Mouse (Mus musculus) midbrain, postnatal 0 days (tissue): ENCODE data around the gene Trnt1. TPM values are rescaled to one million over a fixed set of nuclear protein-coding genes. Genes with fewer than 3 reads are reported as not detected.

ENCODE experiments used
- ATAC-seq: fragments of 200-750 bp; cut with Nextera tagmentation; 2 replicates; pipeline ENCODE4 v1.8.0; 2017; ENCODE audit warnings: moderate number of reproducible peaks, mild to moderate bottlenecking, moderate TSS enrichment, moderate library complexity; ENCODE audit not compliant: low FRiP score
- DNase-seq: peaks from one replicate; pipeline ENCODE4 v3.0.0-alpha.2; 2015; ENCODE audit warnings: low spot score
- H3K27ac ChIP-seq: fragments of 300-500 bp; sonication (generic); 2 replicates; pipeline ENCODE4 v1.5.1; 2014; ENCODE audit warnings: low read depth, mild to moderate bottlenecking, low read length, mixed read lengths
- H3K27me3 ChIP-seq: fragments of 300-500 bp; sonication (generic); 2 replicates; pipeline ENCODE4 v1.6.1; 2014; ENCODE audit warnings: low read length, control low read depth, mixed read lengths; ENCODE audit not compliant: insufficient read depth
- H3K36me3 ChIP-seq: fragments of 300-500 bp; sonication (generic); 2 replicates; pipeline ENCODE4 v1.6.1; 2014; ENCODE audit warnings: low read length, control low read depth, mixed read lengths; ENCODE audit not compliant: insufficient read depth
- H3K4me1 ChIP-seq: fragments of 300-500 bp; sonication (generic); 2 replicates; pipeline ENCODE4 v1.6.1; 2014; ENCODE audit warnings: mild to moderate bottlenecking, control low read depth, antibody characterized with exemption, low read length, mixed read lengths; ENCODE audit not compliant: insufficient read depth
- H3K4me2 ChIP-seq: fragments of 300-500 bp; sonication (generic); 2 replicates; pipeline ENCODE4 v1.6.1; 2014; ENCODE audit warnings: low read depth, mild to moderate bottlenecking, low read length, mixed read lengths; ENCODE audit not compliant: poor library complexity, severe bottlenecking
- H3K4me3 ChIP-seq: fragments of 300-500 bp; sonication (generic); 2 replicates; pipeline ENCODE4 v1.5.1; 2014; ENCODE audit warnings: low read depth, mild to moderate bottlenecking, low read length, moderate library complexity
- H3K9ac ChIP-seq: fragments of 300-500 bp; sonication (generic); replicated peaks from 2 replicates; pipeline ENCODE4 v1.6.1; 2014; ENCODE audit warnings: mild to moderate bottlenecking, low read length, moderate library complexity, mixed read lengths; ENCODE audit not compliant: poor library complexity, severe bottlenecking
- H3K9me3 ChIP-seq: fragments of 300-500 bp; sonication (generic); 2 replicates; pipeline ENCODE4 v1.6.1; 2016; ENCODE audit warnings: low read length, control low read depth
- CTCF ChIP-seq: IDR thresholded peaks from 2 replicates; pipeline ENCODE4 v1.5.1; 2016; ENCODE audit warnings: antibody characterized with exemption, mild to moderate bottlenecking
- WGBS: fragments of 180-500 bp; shearing (Covaris S2); extraction: QIAGEN DNeasy Blood & Tissue Kit; methylation state at CpG from one replicate; pipeline ENCODE4 v1.1.7; 2014; 5-methylcytosine and 5-hydroxymethylcytosine counted together
- polyA plus RNA-seq: library from polyadenylated mRNA; unstranded; fragments of >200 nt; fragmentation: Nextera tagmentation; extraction: Ambion mirVana; gene quantifications from 2 replicates; pipeline ENCODE4 v1.2.1, GENCODE M21; 2015
- total RNA-seq: library from RNA; depleted of rRNA; stranded (reverse); fragments of >200 nt; gene quantifications from 2 replicates; pipeline ENCODE4 v1.2.3, GENCODE M21; 2014; rRNA removed

The Trnt1 gene
- total and polyA plus RNA-seq, 2 experiments from 2014 or later = 20.8 to 54.8 TPM

DNA sequence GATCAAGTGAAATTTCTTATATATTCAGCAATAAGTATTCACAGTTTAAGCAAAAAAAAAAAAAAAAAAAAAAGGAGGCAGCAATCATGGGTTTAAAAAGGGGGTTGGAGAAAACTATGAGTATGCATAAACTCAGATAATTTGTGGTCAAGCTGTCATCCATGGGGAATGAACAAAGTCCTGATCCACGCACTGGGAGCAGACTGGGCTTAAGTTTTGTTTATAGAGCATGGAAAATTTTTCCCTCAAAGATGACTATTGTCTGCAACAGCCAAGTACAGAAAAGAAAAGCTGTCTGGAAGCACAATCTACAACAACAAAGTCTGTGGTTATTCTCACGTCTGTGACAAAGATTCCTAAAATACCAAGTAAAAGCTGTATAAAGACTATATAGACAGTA, 40.2 kb downstream of the Trnt1 start:
- DNase-seq = no peak
- no peak for ATAC-seq
- 70% methylated on average over 2 of the region's 2 CpGs for WGBS
- no peaks in the 10 kb centered on the region for H3K9me3 ChIP-seq
- no peak for TF ChIP-seq CTCF
- no peaks in the 10 kb centered on the region for H3K27me3 ChIP-seq
- H3K4me2 ChIP-seq = no peak overlapping the region
- H3K36me3 ChIP-seq = no peaks in the 10 kb centered on the region
- no peak overlapping the region for H3K4me3 ChIP-seq
- no peaks in the 10 kb centered on the region for H3K4me1 ChIP-seq
- no peak overlapping the region for H3K9ac ChIP-seq
- no peak overlapping the region for H3K27ac ChIP-seq

DNA sequence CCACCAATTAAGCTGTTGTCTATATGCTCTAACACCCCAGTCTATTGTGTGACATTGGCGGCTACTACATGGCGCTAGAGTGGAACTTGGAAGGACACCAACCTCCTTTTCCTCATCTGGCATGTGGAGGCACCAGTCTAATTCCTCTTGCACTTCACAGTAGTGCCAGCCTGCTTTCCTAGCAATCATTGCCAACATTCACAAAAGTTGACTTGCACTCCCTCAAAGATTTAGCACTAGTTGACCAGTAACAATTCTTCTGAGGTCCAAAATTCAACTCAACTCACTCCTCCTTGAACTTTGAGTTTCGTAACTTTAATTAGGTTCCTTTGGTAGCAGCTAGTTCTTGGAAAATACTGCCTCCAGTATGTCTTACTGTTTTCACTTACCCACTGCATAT, 41.8 kb downstream of the Trnt1 start:
- H3K9ac ChIP-seq = no peak overlapping the region
- no peaks in the 10 kb centered on the region for H3K36me3 ChIP-seq
- H3K27ac ChIP-seq = no peak overlapping the region
- H3K27me3 ChIP-seq = no peaks in the 10 kb centered on the region
- no peak overlapping the region for H3K4me3 ChIP-seq
- no peak overlapping the region for H3K4me2 ChIP-seq
- no peak for ATAC-seq
- WGBS = 91% methylated on average over 3 of the region's 3 CpGs
- TF ChIP-seq CTCF = no peak
- H3K9me3 ChIP-seq = no peaks in the 10 kb centered on the region
- no peaks in the 10 kb centered on the region for H3K4me1 ChIP-seq
- DNase-seq = no peak

DNA sequence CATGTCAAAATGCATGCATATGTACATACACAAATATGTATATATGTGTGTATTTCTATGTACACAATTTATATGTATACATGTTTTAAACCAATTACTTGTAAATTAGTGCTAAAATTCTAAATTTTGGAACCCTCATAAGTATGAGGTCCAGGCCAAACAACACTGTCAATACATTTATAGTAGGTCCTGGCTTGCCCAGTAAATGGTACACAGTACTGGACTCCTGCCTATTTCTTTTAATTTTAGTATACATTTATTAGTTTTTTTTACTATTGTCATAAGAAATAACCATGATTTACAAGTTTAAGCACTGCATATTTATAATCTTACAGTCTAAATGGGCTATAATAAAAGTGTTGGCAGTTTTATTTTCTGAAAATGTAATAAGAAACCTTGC, 50.3 kb downstream of the Trnt1 start:
- no peak for DNase-seq
- Histone ChIP-seq H3K27ac (no peak overlapping the region), H3K9me3 (no peaks in the 10 kb centered on the region), H3K4me2 (no peak overlapping the region), H3K9ac (no peak overlapping the region), H3K4me1 (no peaks in the 10 kb centered on the region), H3K27me3 (no peaks in the 10 kb centered on the region), H3K4me3 (no peak overlapping the region), H3K36me3 (no peaks in the 10 kb centered on the region)
- ATAC-seq = no peak
- TF ChIP-seq CTCF = no peak

DNA sequence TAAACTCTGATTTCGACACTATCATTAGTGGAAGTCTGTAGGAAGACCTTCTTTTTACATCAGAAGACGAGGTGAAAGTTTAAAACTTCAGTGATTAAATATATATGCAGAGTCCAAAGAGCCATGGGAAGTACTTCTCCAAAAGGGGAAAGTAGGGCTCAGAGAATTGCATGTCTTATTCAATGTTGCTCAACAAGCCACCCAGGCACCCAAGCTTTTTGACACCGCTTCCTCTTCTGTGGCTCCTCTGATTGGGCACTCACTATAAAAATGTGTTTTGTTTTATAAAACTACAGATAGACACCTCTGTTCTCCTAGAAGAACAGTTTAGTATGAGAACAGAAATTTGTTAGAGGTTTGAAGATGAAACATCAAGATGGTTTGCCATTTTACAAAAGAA, 51.0 kb downstream of the Trnt1 start:
- DNase-seq = no peak
- Histone ChIP-seq H3K9me3 (no peaks in the 10 kb centered on the region), H3K4me1 (no peaks in the 10 kb centered on the region), H3K27ac (no peak overlapping the region), H3K36me3 (no peaks in the 10 kb centered on the region), H3K9ac (no peak overlapping the region), H3K4me2 (no peak overlapping the region), H3K4me3 (no peak overlapping the region), H3K27me3 (no peaks in the 10 kb centered on the region)
- ATAC-seq = no peak
- no peak for TF ChIP-seq CTCF
- 78% methylated on average over 3 of the region's 3 CpGs for WGBS

DNA sequence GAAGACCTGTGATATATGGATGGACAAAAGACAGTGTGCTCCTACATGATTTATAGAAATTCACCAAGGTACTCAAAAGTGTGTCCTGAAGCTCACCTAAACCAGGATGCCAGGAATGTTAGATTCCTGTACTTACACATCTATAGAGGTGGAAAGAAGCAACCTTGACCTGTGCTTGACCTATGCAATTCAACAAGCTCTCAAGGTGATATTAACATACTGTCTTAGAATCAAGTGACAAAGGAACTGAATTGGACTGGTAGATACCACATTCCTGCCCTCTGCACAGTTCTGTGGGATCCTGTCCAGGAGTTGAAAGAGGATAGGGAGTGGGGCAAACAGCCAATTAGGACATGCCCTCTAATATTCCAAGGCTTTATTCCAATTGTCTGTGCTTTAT, 51.6 kb downstream of the Trnt1 start:
- no peak overlapping the region for H3K4me2 ChIP-seq
- DNase-seq (no peak), ATAC-seq (no peak)
- H3K9ac ChIP-seq = no peak overlapping the region
- no peaks in the 10 kb centered on the region for H3K27me3 ChIP-seq
- H3K9me3 ChIP-seq = no peaks in the 10 kb centered on the region
- H3K27ac ChIP-seq = no peak overlapping the region
- H3K4me3 ChIP-seq = no peak overlapping the region
- H3K4me1 ChIP-seq = no peaks in the 10 kb centered on the region
- TF ChIP-seq CTCF = no peak
- H3K36me3 ChIP-seq = no peaks in the 10 kb centered on the region

DNA sequence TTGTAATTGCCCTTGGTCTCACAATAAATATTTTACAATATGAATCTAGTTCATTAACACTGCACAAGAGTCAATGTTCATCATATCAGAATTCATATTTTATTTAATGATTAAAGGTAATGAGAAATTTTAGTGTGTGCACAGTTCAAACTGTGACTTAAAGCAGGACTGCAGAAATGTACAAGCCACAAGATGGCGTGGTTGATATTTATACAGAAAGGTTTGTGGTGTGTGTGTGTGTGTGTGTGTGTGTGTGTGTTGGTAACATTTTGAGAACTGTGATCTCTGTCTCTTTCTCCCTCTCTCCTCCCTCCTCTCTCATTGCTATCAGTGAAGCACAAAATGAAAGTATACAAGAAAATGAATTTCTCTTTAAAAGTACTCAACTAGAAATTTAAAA, 53.4 kb downstream of the Trnt1 start:
- no peak for ATAC-seq

More for the DNA sequence above, 53.4 kb downstream of the Trnt1 start:
- DNase-seq = peak; percentile 88
- no peaks in the 10 kb centered on the region for H3K36me3 ChIP-seq
- no peak overlapping the region for H3K9ac ChIP-seq
- H3K27ac ChIP-seq = no peak overlapping the region
- no peaks in the 10 kb centered on the region for H3K9me3 ChIP-seq
- 43% methylated on average over 1 of the region's 1 CpGs for WGBS
- peak; percentile 86 for TF ChIP-seq CTCF
- no peaks in the 10 kb centered on the region for H3K27me3 ChIP-seq
- H3K4me2 ChIP-seq = no peak overlapping the region
- no peaks in the 10 kb centered on the region for H3K4me1 ChIP-seq
- H3K4me3 ChIP-seq = no peak overlapping the region

Other genes with a start within 250 kb of the Trnt1 start
- not detected in 2 replicates for gene Il5ra, start 20.1 kb upstream of the Trnt1 start, total RNA-seq
- gene Il5ra, start 20.1 kb upstream of the Trnt1 start, polyA plus RNA-seq = 0.04 and 0.06 TPM in 2 replicates
- gene Crbn, start 31.0 kb downstream of the Trnt1 start, total RNA-seq = 48.0 and 53.1 TPM in 2 replicates
- gene Crbn, start 31.0 kb downstream of the Trnt1 start, polyA plus RNA-seq = 51.2 and 53.8 TPM in 2 replicates